Mouse (Mus musculus) frontal cortex, adult 2 months (tissue): ENCODE measurements at regions not wholly inside any gene's neighbourhood (a gene's known extent, or its start where the extent isn't known, plus 50 kb on each side); places are given as distances from the start of the nearest gene placed in this dataset.

Experiments
- DNase-seq, 2 experiments: peaks; one replicate each; pipeline ENCODE4 v3.0.0; 2022; ENCODE audit warnings: low spot score in 1 of 2; ENCODE audit errors: extremely low spot score in 1 of 2

DNA sequence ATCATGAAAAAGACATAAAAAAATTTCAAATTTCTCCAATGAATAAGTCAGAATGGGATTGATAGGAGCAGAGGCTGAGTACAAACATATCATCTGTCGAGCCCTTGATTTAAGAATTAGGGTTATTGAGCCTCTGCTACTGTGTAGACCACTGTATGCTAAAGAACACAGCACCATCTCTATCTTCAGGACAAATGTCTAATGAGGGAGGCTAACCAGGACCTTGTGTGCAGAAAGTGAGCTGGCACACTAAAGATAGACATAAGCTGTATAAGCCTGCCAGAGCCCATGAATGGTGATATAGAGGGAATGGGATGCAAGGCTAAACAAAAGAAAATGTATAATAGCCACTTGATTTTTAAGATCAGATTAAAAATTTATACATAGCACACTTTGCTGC is 502.2 kb upstream of the Luzp2 start:
- no peak for DNase-seq

DNA sequence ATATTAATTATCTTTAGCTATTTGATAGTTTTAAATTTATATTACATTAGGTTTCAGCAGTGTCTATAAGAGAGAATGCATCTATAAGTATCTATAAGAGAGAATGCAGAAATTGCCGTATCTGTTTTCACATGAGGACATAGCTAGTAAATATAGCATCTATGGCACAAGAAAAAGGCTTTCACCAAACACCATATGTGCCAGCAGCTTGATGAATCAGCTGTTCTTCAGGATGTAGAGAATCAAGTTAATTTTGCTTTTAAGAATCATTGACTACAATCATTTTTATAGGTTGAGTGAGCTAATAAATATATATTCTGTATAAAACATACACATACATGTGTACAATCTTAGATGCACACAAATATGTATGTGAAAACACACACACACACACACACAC is 500.4 kb upstream of the Luzp2 start:
- peak in 1 of 2 experiments; percentile 15 for DNase-seq

DNA sequence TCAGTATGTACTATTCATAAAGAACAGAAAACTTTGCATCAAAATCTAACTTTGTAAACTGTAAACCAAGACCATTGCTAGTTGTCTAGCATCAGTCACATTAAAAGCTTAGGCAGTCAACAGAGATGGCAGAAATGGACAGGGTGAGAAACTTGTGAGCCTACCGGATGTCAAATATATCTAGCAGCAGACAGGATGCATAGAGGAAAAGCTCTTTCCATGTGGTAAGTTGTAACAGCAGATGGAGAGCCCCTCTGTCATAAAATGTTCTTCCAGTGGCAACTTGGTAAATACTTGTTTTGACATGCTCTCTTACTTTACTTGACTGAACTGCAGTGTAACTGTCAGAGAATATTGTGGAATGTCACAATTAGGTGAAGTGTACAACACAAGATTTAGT is 494.8 kb upstream of the Luzp2 start:
- no peak for DNase-seq
